18 mouse cellular contexts compared by ENCODE assay signal in genomic region chr3:75395918-75396317, GRCm38 (mm10).
DNase-seq lines count a peak whose midpoint lies in the region; ATAC-seq and TF ChIP-seq lines count a peak whose summit lies in the region.
"Had no signal": no experiment of that assay in that cellular context is flagged by ENCODE, and none has a peak within 500 bp of the region (broad histone marks: within the 10 kb centered on the region; RNA-seq: fewer than 3 reads in every experiment).

No protein-coding gene starts in this region.

- H3K9me3 ChIP-seq in hindbrain, embryonic 13.5 days = no peaks in the 10 kb centered on the region
- no peaks in the 10 kb centered on the region for H3K9me3 ChIP-seq in hindbrain, embryonic 10.5 days
- no peaks in the 10 kb centered on the region for H3K9me3 ChIP-seq in forebrain, embryonic 13.5 days (replicated peaks)
- no peaks in the 10 kb centered on the region for H3K9me3 ChIP-seq in forebrain, embryonic 16.5 days (ENCODE audit: control insufficient read depth, low read length)
- H3K9me3 ChIP-seq in midbrain, embryonic 15.5 days = no peaks in the 10 kb centered on the region
- H3K9me3 ChIP-seq: heart, embryonic 13.5 days; kidney, embryonic 15.5 days had no signal

- H3K4me3 ChIP-seq in hindbrain, embryonic 13.5 days = no peak overlapping the region
- no peak overlapping the region for H3K4me3 ChIP-seq in hindbrain, embryonic 10.5 days
- no peak overlapping the region for H3K4me3 ChIP-seq in forebrain, embryonic 13.5 days
- no peak overlapping the region for H3K4me3 ChIP-seq in forebrain, embryonic 16.5 days (replicated peaks; ENCODE audit: low read length)
- H3K4me3 ChIP-seq in midbrain, embryonic 15.5 days = no peak overlapping the region
- no peak overlapping the region for H3K4me3 ChIP-seq in thymus, adult 2 months (ENCODE audit: control insufficient read depth, insufficient read depth, low read length)
- H3K4me3 ChIP-seq: heart, adult 2 months; heart, embryonic 13.5 days; kidney, embryonic 15.5 days had no signal

- no peaks in the 10 kb centered on the region for H3K27me3 ChIP-seq in hindbrain, embryonic 13.5 days
- no peaks in the 10 kb centered on the region for H3K27me3 ChIP-seq in hindbrain, embryonic 10.5 days (ENCODE audit: insufficient read depth, poor library complexity, severe bottlenecking)
- H3K27me3 ChIP-seq in forebrain, embryonic 13.5 days = no peaks in the 10 kb centered on the region
- H3K27me3 ChIP-seq in forebrain, embryonic 16.5 days (replicated peaks; ENCODE audit: control insufficient read depth, insufficient read depth, low read length) = no peaks in the 10 kb centered on the region
- no peaks in the 10 kb centered on the region for H3K27me3 ChIP-seq in midbrain, embryonic 15.5 days (replicated peaks)
- H3K27me3 ChIP-seq in thymus, adult 2 months (ENCODE audit: control insufficient read depth, insufficient read depth, low read length) = no peaks in the 10 kb centered on the region
- H3K27me3 ChIP-seq: heart, embryonic 13.5 days; kidney, embryonic 15.5 days; Patski had no signal

- H3K4me1 ChIP-seq in hindbrain, embryonic 13.5 days (replicated peaks) = peaks cover 16% of the 10 kb centered on the region
- H3K4me1 ChIP-seq in hindbrain, embryonic 10.5 days (replicated peaks) = peaks cover 4% of the 10 kb centered on the region; the same call in 1 of the 2 replicates
- peaks cover 19% of the 10 kb centered on the region for H3K4me1 ChIP-seq in forebrain, embryonic 13.5 days
- peaks cover 12% of the 10 kb centered on the region for H3K4me1 ChIP-seq in forebrain, embryonic 16.5 days (replicated peaks; ENCODE audit: control insufficient read depth, insufficient read depth, low read length)
- H3K4me1 ChIP-seq in midbrain, embryonic 15.5 days = peaks cover 16% of the 10 kb centered on the region
- no peaks in the 10 kb centered on the region for H3K4me1 ChIP-seq in thymus, adult 2 months (replicated peaks; ENCODE audit: control insufficient read depth, insufficient read depth, low read length)
- H3K4me1 ChIP-seq: kidney, embryonic 15.5 days had no signal

- no peaks in the 10 kb centered on the region for H3K36me3 ChIP-seq in hindbrain, embryonic 13.5 days
- H3K36me3 ChIP-seq in hindbrain, embryonic 10.5 days = no peaks in the 10 kb centered on the region
- H3K36me3 ChIP-seq in forebrain, embryonic 13.5 days (ENCODE audit: poor library complexity, severe bottlenecking) = no peaks in the 10 kb centered on the region
- H3K36me3 ChIP-seq in forebrain, embryonic 16.5 days (ENCODE audit: control insufficient read depth, insufficient read depth) = no peaks in the 10 kb centered on the region
- no peaks in the 10 kb centered on the region for H3K36me3 ChIP-seq in midbrain, embryonic 15.5 days (replicated peaks)
- H3K36me3 ChIP-seq in thymus, adult 2 months (ENCODE audit: control insufficient read depth, insufficient read depth, low read length) = no peaks in the 10 kb centered on the region
- H3K36me3 ChIP-seq: heart, embryonic 13.5 days; kidney, embryonic 15.5 days had no signal

- H3K4me2 ChIP-seq in hindbrain, embryonic 13.5 days = no peak overlapping the region
- H3K4me2 ChIP-seq in forebrain, embryonic 13.5 days = no peak overlapping the region
- H3K4me2 ChIP-seq in forebrain, embryonic 16.5 days (ENCODE audit: low read length) = no peak overlapping the region
- H3K4me2 ChIP-seq in midbrain, embryonic 15.5 days = no peak overlapping the region
- H3K4me2 ChIP-seq: heart, embryonic 13.5 days; kidney, embryonic 15.5 days had no signal

- no peak for TF ChIP-seq POLR2A in thymus, adult 2 months (IDR thresholded peaks at IDR 0.05; ENCODE audit: control insufficient read depth, extremely low read depth, insufficient read depth, low read length, poor library complexity)

- DNase-seq in hindbrain, embryonic 10.5 days (ENCODE audit: low spot score) = no peak
- no peak for DNase-seq in thymus, adult 2 months
- DNase-seq in embryo, embryonic 9.5 days (ENCODE audit: extremely low spot score) = no peak
- DNase-seq: cerebellum, adult 11-12 months; gastrocnemius, postnatal 36 days; heart, adult 2 months; heart, postnatal 14 days; kidney, adult 11 months; kidney, postnatal 4 days had no signal

- peak; percentile 18; the same call in 1 of the 2 replicates for ATAC-seq in hindbrain, embryonic 13.5 days (ENCODE audit: low FRiP score)
- ATAC-seq in forebrain, embryonic 13.5 days = peak; percentile 55
- peak; percentile 45 for ATAC-seq in forebrain, embryonic 16.5 days
- peak; percentile 56; the same call in 1 of the 2 replicates for ATAC-seq in midbrain, embryonic 15.5 days (replicated peaks)
- ATAC-seq: lung, postnatal 0 days had no signal

- WGBS in hindbrain, embryonic 13.5 days = 90% methylated on average over 4 of the region's 4 CpGs
- 91% methylated on average over 4 of the region's 4 CpGs for WGBS in hindbrain, embryonic 10.5 days
- WGBS in forebrain, embryonic 13.5 days = 68% methylated on average over 4 of the region's 4 CpGs
- 72% methylated on average over 4 of the region's 4 CpGs for WGBS in forebrain, embryonic 16.5 days
- 72% methylated on average over 4 of the region's 4 CpGs for WGBS in midbrain, embryonic 15.5 days
- 98% methylated on average over 4 of the region's 4 CpGs for WGBS in thymus, adult 2 months

- no peak for TF ChIP-seq CTCF in thymus, adult 2 months (IDR thresholded peaks at IDR 0.05; ENCODE audit: borderline replicate concordance, control insufficient read depth, extremely low read depth, insufficient read depth, low read length, poor library complexity)

- no peak overlapping the region for H3K9ac ChIP-seq in hindbrain, embryonic 13.5 days
- H3K9ac ChIP-seq in forebrain, embryonic 13.5 days = no peak overlapping the region
- H3K9ac ChIP-seq in forebrain, embryonic 16.5 days (replicated peaks; ENCODE audit: low read depth, low read length) = no peak overlapping the region
- no peak overlapping the region for H3K9ac ChIP-seq in midbrain, embryonic 15.5 days
- H3K9ac ChIP-seq: heart, embryonic 13.5 days; kidney, embryonic 15.5 days had no signal

- H3K27ac ChIP-seq in hindbrain, embryonic 13.5 days = peak overlapping the region; percentile 68
- no peak overlapping the region for H3K27ac ChIP-seq in hindbrain, embryonic 10.5 days
- H3K27ac ChIP-seq in forebrain, embryonic 13.5 days = no peak overlapping the region
- H3K27ac ChIP-seq in forebrain, embryonic 16.5 days (ENCODE audit: low read length) = no peak overlapping the region; the same call in 1 of the 2 replicates
- H3K27ac ChIP-seq in midbrain, embryonic 15.5 days = peak overlapping the region; percentile 68; the same call in 1 of the 2 replicates
- H3K27ac ChIP-seq in thymus, adult 2 months (ENCODE audit: control insufficient read depth, insufficient read depth, low read length) = no peak overlapping the region
- H3K27ac ChIP-seq: heart, adult 2 months; heart, embryonic 13.5 days; kidney, embryonic 15.5 days; stomach, postnatal 0 days had no signal

Comparison
In these comparisons a context has a peak if more than half of its experiments do, and no peak if none do; other contexts are left out.
1. H3K27ac ChIP-seq: peak in hindbrain, embryonic 13.5 days (single experiment) and midbrain, embryonic 15.5 days (single experiment); none in hindbrain, embryonic 10.5 days (single experiment), forebrain, embryonic 13.5 days (single experiment), forebrain, embryonic 16.5 days (single experiment) and thymus, adult 2 months (single experiment).
2. Peak in every context shown above with its lines, with median percentiles within 50 percentile points of each other: ATAC-seq.